Mouse (Mus musculus): Measurements from ENCODE around the gene Srgap1. TPM values are rescaled to one million over a fixed set of nuclear protein-coding genes. Genes with fewer than 3 reads are reported as not detected.

Srgap1 gene
- polyA plus RNA-seq, 1 experiment from 2014 or later: 1.3 TPM

DNA sequence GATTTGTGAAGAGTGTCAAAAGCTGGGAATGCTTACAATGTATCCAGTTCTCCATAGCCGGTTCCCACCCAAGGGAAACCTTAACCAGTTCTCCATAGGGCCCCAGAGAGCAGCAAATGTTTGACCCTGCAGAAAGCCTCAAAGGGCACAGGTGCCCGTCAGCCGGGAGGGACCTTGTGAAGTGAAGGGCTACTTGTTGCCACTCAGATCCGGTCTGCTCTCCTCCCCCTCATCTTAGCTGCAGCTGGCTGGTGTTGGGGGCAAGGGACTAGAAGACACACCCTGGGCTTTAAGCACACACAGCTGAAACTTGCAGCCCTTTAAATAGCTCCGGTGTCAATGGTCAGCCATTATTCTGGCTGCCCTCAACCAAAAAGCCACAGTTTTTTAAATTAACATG, 30.1 kb downstream of the Srgap1 start:
- Histone ChIP-seq H3K27me3 (no peaks in the 10 kb centered on the region), H3K4me3 (replicated peaks) (no peak overlapping the region), H3K27ac (no peak overlapping the region), H3K9me3 (replicated peaks) (no peaks in the 10 kb centered on the region), H3K36me3 (no peaks in the 10 kb centered on the region), H3K4me2 (no peak overlapping the region), H3K4me1 (replicated peaks) (peaks cover 26% of the 10 kb centered on the region), H3K9ac (no peak overlapping the region)
- ATAC-seq (ENCODE audit: low read depth): 0 out of 2 replicates have a peak, but pooled peaks have one; percentile 8
- 59% methylated on average over 5 of the region's 5 CpGs for WGBS (ENCODE audit: insufficient replicate concordance)
- no peak for DNase-seq

DNA sequence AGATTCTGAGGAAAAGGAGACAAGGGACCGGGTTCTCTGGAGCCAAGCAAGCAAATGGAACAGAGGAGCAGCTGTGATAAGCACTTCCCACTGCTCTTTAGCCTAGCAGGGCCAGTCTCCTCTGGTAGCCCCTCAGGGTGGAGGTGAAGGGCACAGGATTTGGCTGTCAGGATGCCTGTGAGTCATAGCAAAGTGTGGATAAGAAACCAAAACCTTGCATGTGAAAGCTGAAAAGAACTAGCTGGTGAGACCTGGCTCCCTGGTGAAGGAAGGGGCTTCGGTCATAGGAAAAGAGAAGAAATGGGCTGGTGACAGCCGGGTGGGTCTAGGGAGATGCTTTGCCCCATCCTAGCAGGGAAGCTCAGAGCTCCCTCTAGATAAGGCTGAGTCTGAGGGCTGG, 30.5 kb downstream of the Srgap1 start:
- no peak overlapping the region for H3K27ac ChIP-seq
- no peaks in the 10 kb centered on the region for H3K36me3 ChIP-seq
- H3K9ac ChIP-seq: no peak overlapping the region
- H3K4me3 ChIP-seq (replicated peaks): no peak overlapping the region
- 54% methylated on average over 3 of the region's 3 CpGs for WGBS (ENCODE audit: insufficient replicate concordance)
- no peaks in the 10 kb centered on the region for H3K27me3 ChIP-seq
- no peak for DNase-seq
- H3K9me3 ChIP-seq (replicated peaks): no peaks in the 10 kb centered on the region
- ATAC-seq (ENCODE audit: low read depth): 0 out of 2 replicates have a peak, but pooled peaks have one; percentile 8
- peaks cover 26% of the 10 kb centered on the region for H3K4me1 ChIP-seq (replicated peaks)
- H3K4me2 ChIP-seq: no peak overlapping the region

DNA sequence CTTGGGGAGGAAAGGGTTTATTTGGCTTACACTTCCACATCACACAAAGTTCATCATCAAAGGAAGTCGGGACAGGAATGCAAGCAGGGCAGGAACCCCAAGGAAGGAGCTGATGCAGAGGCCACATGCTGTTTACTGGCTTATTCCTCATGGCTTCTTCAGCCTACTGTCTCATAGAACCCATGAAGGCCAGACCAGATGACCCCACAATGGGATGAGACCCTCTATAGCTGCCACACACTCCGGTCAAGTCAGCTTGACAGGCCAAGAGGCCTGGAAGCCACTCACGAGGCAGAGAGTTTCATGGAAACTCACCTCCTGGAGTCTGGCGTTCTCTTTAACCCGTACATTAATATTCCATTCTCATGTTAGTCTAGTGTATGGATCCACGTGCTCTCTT, 34.8 kb downstream of the Srgap1 start:
- ATAC-seq (ENCODE audit: low read depth) (no peak), DNase-seq (no peak)
- 69% methylated on average over 6 of the region's 6 CpGs for WGBS (ENCODE audit: insufficient replicate concordance)
- no peaks in the 10 kb centered on the region for H3K9me3 ChIP-seq (replicated peaks)
- H3K27me3 ChIP-seq: no peaks in the 10 kb centered on the region
- no peak overlapping the region for H3K27ac ChIP-seq
- no peaks in the 10 kb centered on the region for H3K36me3 ChIP-seq
- no peak overlapping the region for H3K4me3 ChIP-seq (replicated peaks)
- H3K4me1 ChIP-seq (replicated peaks): peaks cover 23% of the 10 kb centered on the region
- H3K9ac ChIP-seq: no peak overlapping the region
- H3K4me2 ChIP-seq: no peak overlapping the region

DNA sequence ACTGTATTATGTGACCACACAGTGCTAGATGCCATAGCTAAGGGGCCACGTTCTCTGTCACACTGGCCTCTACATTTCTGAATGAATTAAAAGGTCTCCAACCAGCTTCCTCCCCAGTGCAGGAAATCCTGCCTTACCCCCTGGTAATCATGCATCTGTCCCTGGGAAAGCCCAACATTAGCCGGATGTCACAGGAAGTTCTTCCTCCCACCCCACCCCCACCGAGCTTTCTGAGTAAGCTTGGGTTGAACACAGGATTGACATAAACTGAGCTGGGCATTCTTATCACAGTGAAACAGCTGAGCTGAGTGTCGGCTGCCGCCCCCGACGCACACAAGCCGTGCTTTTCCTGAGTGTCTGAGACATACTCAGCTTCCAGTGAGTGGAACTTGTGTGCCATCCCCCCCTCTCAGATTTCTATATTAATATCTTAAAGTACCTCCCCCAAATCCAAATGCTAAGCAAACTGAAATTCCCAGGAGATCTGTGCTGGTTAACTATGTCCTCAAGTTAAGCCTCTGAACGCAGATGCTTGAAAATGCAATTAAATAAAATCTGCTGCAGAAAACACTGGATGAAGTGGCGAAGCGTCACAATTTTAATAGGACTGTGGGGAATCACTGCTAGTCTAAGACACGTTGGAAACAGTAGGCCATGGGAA, 38.3 kb downstream of the Srgap1 start:
- no peak overlapping the region for H3K9ac ChIP-seq
- H3K4me1 ChIP-seq (replicated peaks): peaks cover 35% of the 10 kb centered on the region
- DNase-seq: peak; percentile 6
- WGBS (ENCODE audit: insufficient replicate concordance): 18% methylated on average over 12 of the region's 12 CpGs
- H3K27ac ChIP-seq: peak overlapping the region; percentile 34; the same call in 1 of the 2 replicates
- no peaks in the 10 kb centered on the region for H3K27me3 ChIP-seq
- peak overlapping the region; percentile 4; the same call in 1 of the 2 replicates for H3K4me2 ChIP-seq
- no peaks in the 10 kb centered on the region for H3K9me3 ChIP-seq (replicated peaks)
- H3K36me3 ChIP-seq: no peaks in the 10 kb centered on the region
- no peak overlapping the region for H3K4me3 ChIP-seq (replicated peaks)
- ATAC-seq (ENCODE audit: low read depth): peak; percentile 67

DNA sequence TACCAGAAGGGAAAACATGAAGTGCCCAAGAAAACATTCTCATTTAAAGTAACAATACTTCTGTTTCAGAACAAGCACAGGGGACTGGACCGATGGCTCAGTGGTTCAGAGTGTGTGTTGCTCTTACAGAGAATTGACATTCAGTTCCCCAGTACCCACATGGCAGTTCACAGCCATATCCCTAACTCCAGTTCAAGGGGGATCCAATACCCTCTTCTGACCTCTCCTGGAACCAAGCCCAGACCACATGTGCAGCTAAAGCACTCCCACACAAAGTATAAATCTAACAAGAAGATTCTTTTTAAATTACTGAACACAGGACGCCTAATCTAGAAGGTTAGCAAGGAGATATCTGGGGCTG, 38.8 kb downstream of the Srgap1 start:
- peak; percentile 43 for ATAC-seq (ENCODE audit: low read depth)
- no peaks in the 10 kb centered on the region for H3K9me3 ChIP-seq (replicated peaks)
- H3K27me3 ChIP-seq: no peaks in the 10 kb centered on the region
- WGBS (ENCODE audit: insufficient replicate concordance): 22% methylated on average over 2 of the region's 2 CpGs
- peak overlapping the region; percentile 34; the same call in 1 of the 2 replicates for H3K27ac ChIP-seq
- no peak overlapping the region for H3K9ac ChIP-seq
- no peak overlapping the region for H3K4me3 ChIP-seq (replicated peaks)
- peak overlapping the region; percentile 4; the same call in 1 of the 2 replicates for H3K4me2 ChIP-seq
- DNase-seq: no peak
- peaks cover 35% of the 10 kb centered on the region for H3K4me1 ChIP-seq (replicated peaks)
- H3K36me3 ChIP-seq: no peaks in the 10 kb centered on the region

DNA sequence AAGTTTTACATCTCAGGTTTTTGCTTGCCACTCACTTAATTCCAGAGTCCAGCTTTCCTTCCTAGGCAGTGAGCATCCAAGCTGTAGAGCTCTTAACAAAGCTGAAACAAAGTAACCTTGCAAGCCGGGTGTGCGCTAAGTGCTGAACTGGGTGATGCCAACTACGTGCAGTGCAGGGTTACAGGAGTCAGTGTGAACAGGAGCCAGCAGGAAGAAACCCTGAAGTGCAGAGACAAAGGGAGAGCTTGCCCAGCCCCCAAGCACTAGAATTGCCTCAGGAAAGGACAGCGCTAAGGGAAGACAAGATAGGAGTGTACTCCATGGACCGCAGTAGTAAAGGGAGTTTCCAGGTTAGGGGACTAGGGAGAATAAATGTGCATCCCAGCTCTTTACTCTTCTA, 40.5 kb downstream of the Srgap1 start:
- DNase-seq (no peak), ATAC-seq (ENCODE audit: low read depth) (no peak)
- no peak overlapping the region for H3K27ac ChIP-seq
- H3K27me3 ChIP-seq: no peaks in the 10 kb centered on the region
- 34% methylated on average over 5 of the region's 5 CpGs for WGBS (ENCODE audit: insufficient replicate concordance)
- no peak overlapping the region for H3K4me3 ChIP-seq (replicated peaks)
- H3K9me3 ChIP-seq (replicated peaks): no peaks in the 10 kb centered on the region
- no peak overlapping the region for H3K4me2 ChIP-seq
- H3K9ac ChIP-seq: no peak overlapping the region
- H3K4me1 ChIP-seq (replicated peaks): peaks cover 41% of the 10 kb centered on the region
- H3K36me3 ChIP-seq: no peaks in the 10 kb centered on the region

DNA sequence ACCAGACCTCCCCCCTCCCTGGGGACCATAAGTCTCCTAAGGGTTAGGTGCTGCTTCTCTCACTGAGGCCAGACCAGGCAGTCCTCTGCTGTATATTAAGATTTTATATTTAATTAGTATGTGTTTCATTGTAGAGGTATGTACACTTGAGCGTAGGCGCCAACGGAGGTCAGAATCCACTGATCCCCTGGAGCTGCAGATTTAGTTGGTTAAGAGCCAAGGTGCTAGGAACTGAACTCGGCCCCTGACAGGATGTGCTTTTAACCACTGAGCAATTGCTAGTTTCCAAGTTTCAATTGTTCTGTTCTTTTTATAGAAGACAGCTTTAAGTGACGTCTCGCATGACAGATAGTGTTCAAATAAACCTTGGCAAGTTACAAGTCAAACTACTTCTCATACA, 41.0 kb downstream of the Srgap1 start:
- Histone ChIP-seq H3K36me3 (no peaks in the 10 kb centered on the region), H3K27ac (no peak overlapping the region), H3K4me2 (no peak overlapping the region), H3K4me3 (replicated peaks) (no peak overlapping the region), H3K9ac (no peak overlapping the region), H3K27me3 (no peaks in the 10 kb centered on the region), H3K4me1 (replicated peaks) (peaks cover 41% of the 10 kb centered on the region), H3K9me3 (replicated peaks) (no peaks in the 10 kb centered on the region)
- DNase-seq (no peak), ATAC-seq (ENCODE audit: low read depth) (no peak)
- 55% methylated on average over 6 of the region's 6 CpGs for WGBS (ENCODE audit: insufficient replicate concordance)

DNA sequence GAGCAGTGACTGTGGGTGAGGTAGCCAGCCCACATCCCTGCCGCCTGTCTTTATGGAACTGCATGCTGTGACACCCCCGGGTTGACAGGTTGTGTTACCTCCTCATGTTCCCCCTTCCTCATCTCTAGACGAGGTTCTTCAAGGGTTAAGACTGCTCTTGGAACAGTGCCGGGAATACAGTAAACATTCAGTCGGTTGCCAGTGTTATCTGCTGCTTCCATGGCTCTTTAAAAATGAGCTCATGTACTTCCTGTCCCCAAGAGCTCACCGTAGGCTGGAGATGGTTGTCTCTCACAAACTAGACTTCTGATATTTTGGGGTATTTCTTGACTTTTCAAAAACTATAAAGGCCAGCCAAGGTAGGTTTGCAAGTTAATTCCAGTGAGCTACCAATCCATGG, 41.6 kb downstream of the Srgap1 start:
- H3K36me3 ChIP-seq: no peaks in the 10 kb centered on the region
- no peaks in the 10 kb centered on the region for H3K27me3 ChIP-seq
- H3K4me3 ChIP-seq (replicated peaks): no peak overlapping the region
- H3K9ac ChIP-seq: no peak overlapping the region
- H3K9me3 ChIP-seq (replicated peaks): no peaks in the 10 kb centered on the region
- WGBS (ENCODE audit: insufficient replicate concordance): 14% methylated on average over 6 of the region's 6 CpGs
- DNase-seq (no peak), ATAC-seq (ENCODE audit: low read depth) (no peak)
- H3K27ac ChIP-seq: no peak overlapping the region
- no peak overlapping the region for H3K4me2 ChIP-seq
- H3K4me1 ChIP-seq (replicated peaks): peaks cover 41% of the 10 kb centered on the region

DNA sequence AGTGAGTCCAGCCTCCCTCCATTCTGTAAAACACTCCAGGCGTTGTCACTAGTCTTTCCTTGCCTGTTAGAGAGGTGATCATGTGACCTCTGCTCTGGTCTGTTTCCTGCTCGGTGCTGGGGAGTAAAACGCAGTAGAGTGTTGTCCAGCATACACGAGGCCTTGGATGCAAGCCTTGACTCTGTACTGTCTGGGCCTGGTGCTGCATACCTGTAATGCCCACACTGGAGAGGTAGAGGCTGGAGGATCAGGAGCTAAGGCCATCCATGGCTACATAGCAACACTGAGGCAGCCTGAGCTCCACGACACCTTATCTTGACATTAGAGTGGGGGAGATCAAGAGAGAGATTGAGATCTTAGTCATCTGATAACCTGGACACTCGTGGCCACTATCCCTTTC, 44.2 kb downstream of the Srgap1 start:
- H3K4me1 ChIP-seq (replicated peaks): peaks cover 28% of the 10 kb centered on the region
- peak; percentile 57 for ATAC-seq (ENCODE audit: low read depth)

DNA sequence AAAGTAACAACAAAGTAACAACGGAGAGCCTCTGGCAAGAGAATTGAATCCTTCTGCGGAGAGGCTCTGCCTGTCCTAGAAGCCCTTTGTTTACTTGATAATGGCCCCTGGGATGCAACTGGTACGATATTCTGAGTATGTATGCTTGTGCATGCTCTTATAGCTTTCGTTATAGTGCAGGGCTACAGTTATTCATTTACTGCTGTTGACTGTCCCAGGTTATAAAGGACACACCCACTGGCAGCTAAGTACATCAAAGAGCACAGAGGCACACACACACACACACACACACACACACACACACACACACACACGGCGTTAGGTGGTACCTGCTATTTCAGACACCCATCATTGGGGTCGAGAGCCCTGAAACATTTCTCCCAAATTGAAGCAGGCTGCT, 48.3 kb downstream of the Srgap1 start:
- no peak for DNase-seq
- no peak overlapping the region for H3K27ac ChIP-seq
- WGBS (ENCODE audit: insufficient replicate concordance): 60% methylated on average over 7 of the region's 7 CpGs
- ATAC-seq (ENCODE audit: low read depth): no peak
- no peaks in the 10 kb centered on the region for H3K9me3 ChIP-seq (replicated peaks)
- H3K36me3 ChIP-seq: no peaks in the 10 kb centered on the region
- H3K4me2 ChIP-seq: no peak overlapping the region
- no peak overlapping the region for H3K9ac ChIP-seq
- H3K4me1 ChIP-seq (replicated peaks): peaks cover 10% of the 10 kb centered on the region
- no peak overlapping the region for H3K4me3 ChIP-seq (replicated peaks)
- H3K27me3 ChIP-seq: no peaks in the 10 kb centered on the region

More for the DNA sequence above, 44.2 kb downstream of the Srgap1 start:
- Histone ChIP-seq H3K4me2 (no peak overlapping the region), H3K27ac (no peak overlapping the region), H3K27me3 (no peaks in the 10 kb centered on the region), H3K9me3 (replicated peaks) (no peaks in the 10 kb centered on the region), H3K36me3 (no peaks in the 10 kb centered on the region), H3K9ac (no peak overlapping the region), H3K4me3 (replicated peaks) (no peak overlapping the region)
- DNase-seq: no peak
- WGBS (ENCODE audit: insufficient replicate concordance): 43% methylated on average over 6 of the region's 6 CpGs

DNA sequence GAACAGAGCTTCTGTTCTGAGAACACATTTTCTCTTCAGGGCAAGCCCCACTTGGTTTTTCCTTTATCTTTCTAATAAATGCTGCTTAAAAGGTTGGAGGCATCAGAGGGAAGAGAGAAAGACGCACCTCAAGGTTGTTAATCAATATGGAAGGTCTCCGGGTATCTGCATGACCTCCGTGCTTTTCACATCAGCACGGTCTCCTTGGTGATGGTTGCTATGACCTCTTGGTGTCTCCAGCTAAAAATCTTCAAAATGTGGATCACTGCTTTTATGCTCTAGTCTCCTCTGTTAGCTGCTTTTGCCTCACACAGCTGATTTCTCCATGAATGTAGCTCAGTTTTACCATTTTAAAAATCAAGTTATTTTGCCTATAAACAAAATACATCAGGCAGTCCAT, 50.6 kb downstream of the Srgap1 start:
- Histone ChIP-seq H3K36me3 (no peaks in the 10 kb centered on the region), H3K4me2 (no peak overlapping the region), H3K4me3 (replicated peaks) (no peak overlapping the region), H3K9me3 (replicated peaks) (no peaks in the 10 kb centered on the region), H3K27me3 (no peaks in the 10 kb centered on the region), H3K9ac (no peak overlapping the region), H3K27ac (no peak overlapping the region), H3K4me1 (replicated peaks) (0 out of 2 replicates have a peak, but pooled peaks cover 3% of the 10 kb centered on the region)
- WGBS (ENCODE audit: insufficient replicate concordance): 74% methylated on average over 4 of the region's 4 CpGs
- DNase-seq (no peak), ATAC-seq (ENCODE audit: low read depth) (no peak)

DNA sequence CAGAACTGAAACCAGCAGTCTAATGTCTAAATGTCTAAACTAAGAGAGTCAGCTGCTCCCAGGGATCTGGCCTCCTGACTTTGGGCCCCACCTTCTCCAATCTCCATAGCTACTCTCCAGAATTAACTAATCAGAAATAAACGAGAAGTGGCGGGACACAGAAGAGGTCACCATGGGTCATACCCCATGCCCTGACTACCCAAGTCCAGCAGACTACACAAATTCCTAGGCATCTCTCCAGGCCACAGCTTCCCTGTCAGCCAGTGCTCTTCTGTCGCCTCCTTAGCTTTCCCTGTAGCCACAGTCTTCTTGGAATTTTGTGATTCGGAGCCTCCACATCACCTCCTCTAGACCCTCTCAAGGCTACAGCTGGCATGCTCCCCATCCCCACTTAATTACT, 51.7 kb downstream of the Srgap1 start:
- DNase-seq: no peak
- WGBS (ENCODE audit: insufficient replicate concordance): 66% methylated on average over 4 of the region's 4 CpGs
- no peak overlapping the region for H3K9ac ChIP-seq
- no peaks in the 10 kb centered on the region for H3K9me3 ChIP-seq (replicated peaks)
- no peaks in the 10 kb centered on the region for H3K36me3 ChIP-seq
- H3K27me3 ChIP-seq: no peaks in the 10 kb centered on the region
- H3K4me1 ChIP-seq (replicated peaks): 0 out of 2 replicates have a peak, but pooled peaks cover 3% of the 10 kb centered on the region
- ATAC-seq (ENCODE audit: low read depth): no peak
- H3K4me2 ChIP-seq: no peak overlapping the region
- no peak overlapping the region for H3K4me3 ChIP-seq (replicated peaks)
- no peak overlapping the region for H3K27ac ChIP-seq

Measured in liver, embryonic 13.5 days (tissue).